Mouse (Mus musculus): Measurements from ENCODE around the gene Soat1. TPM values are rescaled to one million over a fixed set of nuclear protein-coding genes. Genes with fewer than 3 reads are reported as not detected.

The Soat1 gene
- total RNA-seq, 2 experiments from 2014 or later, result 24.8 to 32.1 TPM

DNA sequence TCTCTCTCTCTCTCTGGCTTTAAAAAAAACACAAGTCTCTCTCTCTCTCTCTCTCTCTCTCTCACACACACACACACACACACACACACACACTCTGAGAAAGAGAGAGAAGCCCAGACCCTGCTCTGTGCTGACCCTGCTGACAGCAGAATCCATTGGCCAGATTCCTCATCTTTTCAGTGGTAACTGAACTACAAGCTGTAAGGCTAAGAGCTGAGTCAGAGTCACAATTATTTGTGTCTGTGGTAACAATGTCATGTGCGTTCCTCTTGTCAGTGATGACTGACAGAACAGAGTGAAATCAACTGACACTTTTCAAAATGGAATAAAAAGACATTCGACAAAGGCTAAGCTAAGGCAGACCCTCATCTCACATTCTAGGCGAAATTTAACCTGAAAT, 5.6 kb downstream of the Soat1 start:
- no peak for ATAC-seq (replicated peaks; ENCODE audit: low FRiP score, poor library complexity, severe bottlenecking)

DNA sequence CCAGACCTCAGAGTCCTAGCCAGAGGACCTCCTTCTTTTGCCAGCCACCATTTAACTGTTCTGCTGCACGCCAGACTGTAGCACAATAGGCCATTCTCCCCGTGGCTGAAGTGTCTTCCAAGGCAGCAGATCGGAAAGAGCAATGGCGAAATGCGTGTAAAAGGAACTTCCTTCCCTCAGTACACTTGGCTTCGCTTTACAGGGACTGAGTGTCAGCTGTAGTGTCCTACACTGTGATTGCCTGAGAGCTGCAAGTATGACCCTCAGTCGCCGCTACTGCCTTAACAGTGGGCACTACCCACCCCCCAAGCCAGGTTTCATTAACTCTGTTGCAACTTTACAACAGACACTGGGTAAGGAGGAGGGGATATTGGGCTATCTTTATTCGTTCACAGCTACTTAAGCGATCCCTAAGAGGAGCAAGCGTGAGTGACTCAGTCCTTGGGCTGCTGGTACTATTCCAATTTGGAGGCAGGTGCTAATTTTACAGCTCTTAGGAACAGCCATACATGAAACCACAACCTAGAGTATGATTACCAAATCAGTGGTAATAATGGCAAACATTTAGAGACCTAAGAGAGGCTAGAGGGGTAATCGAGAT, 6.4 kb downstream of the Soat1 start:
- ATAC-seq (replicated peaks; ENCODE audit: low FRiP score, poor library complexity, severe bottlenecking), result no peak

DNA sequence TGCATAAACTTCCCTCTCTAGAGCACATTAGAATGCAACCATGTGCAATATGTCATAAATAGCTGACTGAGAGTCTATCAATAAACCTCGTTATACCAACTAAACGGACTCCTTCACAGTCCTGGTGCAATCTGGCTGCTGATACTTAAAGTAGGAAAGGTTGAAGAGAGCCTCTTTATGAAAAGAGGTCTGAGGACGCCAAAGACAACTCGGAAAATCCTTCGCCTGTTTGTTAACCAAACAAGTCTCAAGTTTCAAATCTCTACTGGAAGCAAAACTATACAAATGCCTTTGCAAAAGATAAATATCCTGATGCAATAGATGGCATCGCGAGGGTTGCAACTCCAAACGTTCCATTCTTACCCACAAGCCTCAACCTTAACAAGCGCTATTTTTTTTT, 9.2 kb downstream of the Soat1 start:
- ATAC-seq (replicated peaks; ENCODE audit: low FRiP score, poor library complexity, severe bottlenecking), result no peak

DNA sequence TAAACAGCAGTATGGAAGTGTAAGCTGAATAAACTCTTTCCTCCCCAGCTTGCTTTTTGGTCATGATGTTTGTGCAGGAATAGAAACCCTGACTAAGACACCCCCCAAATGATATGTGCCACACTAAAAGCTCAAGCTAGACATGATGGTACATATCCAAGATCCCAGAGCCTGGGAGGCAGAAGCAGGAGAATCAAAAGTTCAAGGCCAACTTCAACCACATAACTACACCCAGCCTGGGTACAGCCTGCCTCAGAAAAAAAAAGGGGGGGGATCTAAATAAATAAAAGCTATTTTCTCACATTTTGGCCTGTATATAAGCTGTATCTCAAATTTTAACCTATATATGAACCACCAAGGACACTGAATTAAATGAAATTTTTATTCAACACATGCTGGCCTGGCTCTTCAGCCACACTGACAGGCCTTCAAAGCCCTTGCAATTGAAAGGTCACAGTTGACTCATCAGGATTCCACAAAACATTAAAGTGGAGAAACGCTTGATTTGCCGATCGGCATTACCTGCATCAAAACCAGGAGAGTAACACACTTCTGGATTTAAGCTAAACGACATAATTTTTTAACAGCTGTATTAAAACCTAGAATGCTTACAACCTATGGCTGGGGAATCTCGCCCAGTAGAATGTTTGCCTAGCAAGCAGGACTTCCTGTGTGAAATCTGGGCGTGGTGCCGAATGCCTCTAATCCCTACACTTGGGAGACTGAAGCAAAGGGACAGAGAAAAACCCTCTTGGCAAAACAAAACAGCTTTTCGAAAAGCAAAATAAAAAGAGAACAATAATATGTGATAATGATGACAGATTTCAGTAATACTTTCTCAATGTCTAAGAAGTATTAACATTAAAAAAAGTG, 9.9 kb downstream of the Soat1 start:
- ATAC-seq (replicated peaks; ENCODE audit: low FRiP score, poor library complexity, severe bottlenecking), result no peak

- ATAC-seq (replicated peaks; ENCODE audit: low FRiP score, poor library complexity, severe bottlenecking), result no peak
Measured at GRCm38 (mm10) chr1:156462273-156462991, 11.7 kb downstream of the Soat1 start.

- no peak for ATAC-seq (replicated peaks; ENCODE audit: low FRiP score, poor library complexity, severe bottlenecking)
Measured at GRCm38 (mm10) chr1:156461036-156461435, 13.1 kb downstream of the Soat1 start.

GRCm38 (mm10) chr1:156460216-156460615, 13.9 kb downstream of the Soat1 start:
- no peak for ATAC-seq (replicated peaks; ENCODE audit: low FRiP score, poor library complexity, severe bottlenecking)

DNA sequence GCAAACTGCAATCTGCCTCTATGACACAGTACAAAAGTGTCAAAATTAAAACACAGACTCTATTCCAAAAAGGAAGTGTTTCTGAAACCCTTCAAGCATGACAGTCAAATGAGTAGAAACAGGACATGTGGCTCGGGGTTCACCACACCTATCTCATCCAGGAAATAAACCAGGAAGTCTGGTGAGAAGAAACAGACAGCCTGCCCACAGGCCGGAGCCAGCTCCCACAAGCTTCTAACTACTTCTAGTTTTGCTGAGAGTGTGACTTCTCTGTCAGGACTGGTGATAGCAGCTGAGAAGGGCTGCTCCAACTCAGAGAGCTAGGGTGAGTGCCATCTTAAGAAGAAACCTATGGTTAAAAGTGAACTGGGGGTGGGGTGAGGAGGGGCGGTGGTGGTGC, 14.4 kb downstream of the Soat1 start:
- ATAC-seq (replicated peaks; ENCODE audit: low FRiP score, poor library complexity, severe bottlenecking), result no peak

DNA sequence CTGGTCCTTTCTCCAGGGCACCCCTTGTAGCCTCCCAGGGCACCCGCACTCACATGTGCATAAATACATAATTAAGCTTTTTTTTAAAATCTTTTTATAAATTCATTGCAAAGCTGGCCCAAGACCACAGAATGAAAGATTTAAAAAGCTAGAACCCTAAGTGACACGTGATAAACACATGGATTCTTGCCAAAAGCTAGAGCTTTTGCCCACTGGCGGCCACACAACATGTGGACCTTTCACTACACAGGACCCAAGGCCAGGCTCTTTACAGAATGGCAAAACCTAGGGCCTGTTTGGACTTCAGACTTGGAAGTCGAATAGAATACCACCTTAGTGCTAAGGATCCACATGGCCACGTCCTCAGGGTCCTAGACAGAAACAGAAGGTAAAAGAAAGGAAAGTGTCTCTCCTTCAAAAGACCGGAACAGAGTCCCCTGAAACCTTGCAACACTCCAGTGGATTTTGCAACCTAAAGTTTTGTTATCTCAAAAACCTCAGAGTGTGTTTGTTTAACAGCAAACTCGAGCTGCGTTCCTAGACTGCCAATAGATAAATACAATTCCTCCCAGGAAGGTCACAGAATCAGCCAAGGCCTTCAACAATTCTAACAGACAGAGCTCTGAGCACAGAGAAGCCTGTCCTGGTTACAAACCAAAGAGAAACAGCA, 15.6 kb downstream of the Soat1 start:
- no peak for ATAC-seq (replicated peaks; ENCODE audit: low FRiP score, poor library complexity, severe bottlenecking)

GRCm38 (mm10) chr1:156455005-156455758, 18.9 kb downstream of the Soat1 start:
- ATAC-seq (replicated peaks; ENCODE audit: low FRiP score, poor library complexity, severe bottlenecking), result no peak

DNA sequence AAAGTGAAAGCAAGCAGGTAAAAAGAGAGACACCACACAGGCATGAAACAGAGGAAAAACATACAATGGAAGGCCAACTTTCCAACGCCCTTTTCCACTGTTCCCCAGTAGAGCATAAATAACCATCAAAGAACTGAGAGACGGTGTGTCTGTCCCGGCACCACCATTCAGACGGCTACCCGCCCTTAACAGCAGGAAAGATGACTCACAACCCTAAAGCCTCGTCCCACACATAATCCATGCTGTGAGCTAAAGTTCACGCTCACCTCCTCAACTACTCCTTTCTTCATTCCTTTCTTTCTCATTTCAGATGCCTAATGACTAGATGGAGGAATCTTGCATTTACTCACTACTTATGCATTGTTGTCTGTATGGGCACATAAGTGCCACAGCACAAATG, 19.7 kb downstream of the Soat1 start:
- ATAC-seq (replicated peaks; ENCODE audit: low FRiP score, poor library complexity, severe bottlenecking), result no peak

GRCm38 (mm10) chr1:156453876-156454275, 20.3 kb downstream of the Soat1 start:
- ATAC-seq (replicated peaks; ENCODE audit: low FRiP score, poor library complexity, severe bottlenecking), result no peak

DNA sequence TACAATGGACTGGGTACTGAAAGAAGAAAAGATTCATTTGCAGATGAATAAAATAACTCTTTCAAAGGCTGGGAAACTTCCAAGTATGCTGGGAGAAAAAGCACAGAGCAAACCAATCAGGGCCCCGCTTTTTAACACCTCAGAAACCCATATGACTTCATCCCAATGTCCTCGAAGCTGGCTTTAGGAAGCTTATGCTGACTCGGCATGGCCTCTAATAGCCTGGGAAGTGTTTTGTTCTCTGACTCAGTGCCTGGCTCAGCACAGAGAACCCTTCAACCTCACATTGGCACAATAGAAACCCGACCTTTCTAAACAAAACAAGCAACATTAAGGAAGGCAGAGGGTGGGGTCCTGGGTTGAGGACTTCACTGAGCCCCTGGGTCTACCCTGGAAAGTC, 23.7 kb downstream of the Soat1 start:
- ATAC-seq (replicated peaks; ENCODE audit: low FRiP score, poor library complexity, severe bottlenecking), result no peak

DNA sequence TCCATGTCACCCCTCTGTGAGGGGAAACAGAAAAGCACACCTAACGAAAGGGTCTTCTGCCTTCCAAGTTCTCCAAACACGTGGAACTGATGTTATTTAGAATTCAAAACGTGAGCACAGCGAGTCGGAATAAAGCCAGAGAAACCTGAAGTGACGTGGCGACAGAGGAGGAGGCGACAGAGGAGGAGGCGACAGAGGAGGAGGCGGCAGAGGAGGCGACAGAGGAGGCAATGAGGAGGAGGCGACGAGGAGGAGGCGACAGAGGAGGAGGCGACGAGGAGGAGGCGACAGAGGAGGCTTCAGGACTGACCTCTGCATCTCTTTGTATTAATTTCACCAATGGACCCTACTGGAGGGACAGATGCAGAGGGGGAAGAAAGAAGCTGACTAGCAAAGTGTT, 24.4 kb downstream of the Soat1 start:
- ATAC-seq (replicated peaks; ENCODE audit: low FRiP score, poor library complexity, severe bottlenecking), result no peak

DNA sequence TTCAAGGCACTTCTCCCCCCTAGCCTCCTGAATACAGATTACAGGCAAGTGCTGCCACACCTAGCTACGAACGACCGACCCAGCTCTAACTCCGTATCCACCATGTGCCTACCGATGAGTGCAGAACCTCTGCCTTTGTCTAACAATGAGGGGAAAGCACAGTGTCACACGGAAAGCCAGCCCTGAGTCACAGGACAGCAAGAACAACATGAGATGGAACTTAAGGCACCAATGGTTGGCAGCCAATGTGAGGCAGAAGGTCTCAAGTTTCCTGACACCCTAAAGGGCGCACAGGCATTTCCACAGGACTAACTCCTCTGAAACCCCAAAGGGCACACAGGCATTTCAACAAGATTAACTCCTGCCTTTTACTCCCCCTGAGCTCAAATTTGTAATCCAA, 25.0 kb downstream of the Soat1 start:
- no peak for ATAC-seq (replicated peaks; ENCODE audit: low FRiP score, poor library complexity, severe bottlenecking)

- ATAC-seq (replicated peaks; ENCODE audit: low FRiP score, poor library complexity, severe bottlenecking), result no peak
Measured at GRCm38 (mm10) chr1:156445049-156445448, 29.1 kb downstream of the Soat1 start.

- ATAC-seq (replicated peaks; ENCODE audit: low FRiP score, poor library complexity, severe bottlenecking), result no peak
Measured at GRCm38 (mm10) chr1:156442776-156443175, 31.4 kb downstream of the Soat1 start.

GRCm38 (mm10) chr1:156442266-156442665, 31.9 kb downstream of the Soat1 start:
- ATAC-seq (replicated peaks; ENCODE audit: low FRiP score, poor library complexity, severe bottlenecking), result no peak

GRCm38 (mm10) chr1:156437726-156438125, 36.4 kb downstream of the Soat1 start:
- ATAC-seq (replicated peaks; ENCODE audit: low FRiP score, poor library complexity, severe bottlenecking), result no peak
